ENCODE assay signal across 8 mouse cellular contexts in the genomic region with DNA sequence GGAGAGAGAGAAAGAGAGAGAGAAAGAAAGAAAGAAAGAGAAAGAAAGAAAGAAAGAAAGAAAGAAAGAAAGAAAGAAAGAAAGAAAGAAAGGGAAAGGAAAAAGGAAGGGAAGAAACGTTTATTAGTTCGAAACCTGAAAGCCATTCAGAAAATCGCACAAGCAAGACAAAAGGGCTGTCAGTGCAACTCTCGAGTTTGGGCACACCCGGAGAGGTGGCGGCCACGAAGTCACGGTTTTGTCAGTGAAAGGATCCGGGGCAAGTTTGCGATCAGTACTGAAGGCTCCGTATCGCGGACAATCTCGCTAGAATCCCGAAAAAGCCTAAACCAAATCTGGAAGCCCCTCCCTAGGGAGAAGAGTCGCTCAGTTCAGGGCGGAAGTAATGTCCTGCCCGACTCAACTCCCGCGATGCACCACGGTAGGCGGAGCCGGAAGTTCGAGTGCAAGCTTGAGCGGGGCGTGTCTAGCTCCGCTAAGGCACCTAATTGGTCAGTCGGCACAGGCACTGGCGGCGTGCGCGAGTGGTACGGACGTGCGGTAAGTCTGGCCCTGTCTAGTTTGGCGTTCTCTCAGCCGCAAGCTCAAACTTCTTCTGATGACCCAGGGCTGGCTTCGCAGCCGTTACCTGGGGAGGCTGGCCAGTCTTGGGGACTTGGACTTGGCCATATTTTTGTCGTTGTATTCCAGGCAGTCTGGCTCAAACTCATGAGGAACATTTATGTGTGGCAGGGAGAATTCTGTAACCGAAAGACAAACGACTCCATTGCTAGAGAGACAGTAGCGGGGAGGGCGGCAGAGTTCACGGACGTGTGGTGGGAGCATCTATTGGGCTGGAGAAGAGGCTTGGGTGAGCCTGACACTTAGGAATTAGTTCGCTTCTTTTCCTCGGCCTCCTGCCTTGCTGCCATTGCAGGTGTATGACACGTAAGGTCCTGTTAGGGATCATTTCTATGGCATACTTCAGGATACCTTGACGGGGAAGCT. TPM values are rescaled to one million over a fixed set of nuclear protein-coding genes. Genes with fewer than 3 reads are reported as not detected.
DNase-seq lines count a peak whose midpoint lies in the region; ATAC-seq lines count a peak whose summit lies in the region.

A gene (plus strand): TSS at position 465 of the 987 bp plus-strand sequence.

- H3K9me3 ChIP-seq in hindbrain, embryonic 14.5 days (ENCODE audit: control insufficient read depth, low read length) = no peaks in the 10 kb centered on the region

- H3K27me3 ChIP-seq in hindbrain, embryonic 14.5 days (ENCODE audit: control insufficient read depth, insufficient read depth, low read length) = no peaks in the 10 kb centered on the region

- ATAC-seq in hindbrain, embryonic 14.5 days (ENCODE audit: low FRiP score) = peak; percentile 100

- WGBS in hindbrain, embryonic 14.5 days = under 1% methylated on average over 50 of the region's 50 CpGs

- H3K4me1 ChIP-seq in hindbrain, embryonic 14.5 days (replicated peaks; ENCODE audit: control insufficient read depth, insufficient read depth, low read length) = peaks cover 11% of the 10 kb centered on the region

- H3K4me2 ChIP-seq in hindbrain, embryonic 14.5 days (replicated peaks) = peak within 1 kb of the TSS; percentile 84

- H3K4me3 ChIP-seq in hindbrain, embryonic 14.5 days (replicated peaks; ENCODE audit: low read length) = peak within 1 kb of the TSS; percentile 50

- peak within 1 kb of the TSS; percentile 83 for H3K9ac ChIP-seq in hindbrain, embryonic 14.5 days

- H3K36me3 ChIP-seq in hindbrain, embryonic 14.5 days (replicated peaks; ENCODE audit: control insufficient read depth, insufficient read depth) = no peaks in the 10 kb centered on the region

- peak; percentile 99 for DNase-seq in R1 (ENCODE audit: low read depth, low spot score)
- DNase-seq in cerebellum, postnatal 25 days = peak; percentile 95 to 97
- DNase-seq in frontal cortex, postnatal 25 days (ENCODE audit: low spot score in 2 of 2) = peak; percentile 84 to 92
- peak; percentile 98 for DNase-seq in hindbrain, embryonic 14.5 days (ENCODE audit: low spot score)
- peak; percentile 95 to 96 for DNase-seq in layer of hippocampus, postnatal 36 days
- DNase-seq in lung, postnatal 36 days = peak; percentile 99
- peak; percentile 98 for DNase-seq in retina, postnatal 1 day
- DNase-seq in urinary bladder, adult 18-20 months (ENCODE audit: low spot score in 2 of 2) = peak; percentile 94 to 97

- peak within 1 kb of the TSS; percentile 87 for H3K27ac ChIP-seq in hindbrain, embryonic 14.5 days

RNA-seq across cellular contexts. Expression of the gene that starts here (rescaled TPM):
- polyA plus RNA-seq in hindbrain, embryonic 14.5 days (2014; fragmentation: Nextera tagmentation; extraction: Ambion mirVana) = 23.4 and 26.0 TPM in 2 replicates
- 10 to 100 TPM; 15.4 to 17.9 TPM for total RNA-seq in layer of hippocampus, postnatal 36 days (2021)

Comparison
In these comparisons a context has a peak if more than half of its experiments do, and no peak if none do; other contexts are left out.
1. Peak in every context shown above with its lines: DNase-seq, ATAC-seq, H3K4me3 ChIP-seq and H3K27ac ChIP-seq.